Mouse (Mus musculus) bone marrow, adult 2 months (tissue): ENCODE data around the gene Vmn1r82. TPM values are rescaled to one million over a fixed set of nuclear protein-coding genes. Genes with fewer than 3 reads are reported as not detected.

Source experiments
- H3K27ac ChIP-seq: fragments of 200-500 bp; 2 replicates; pipeline ENCODE4 v1.5.1; 2012; ENCODE audit warnings: low read depth, mild to moderate bottlenecking, control low read depth, inconsistent platforms, low read length; ENCODE audit not compliant: control insufficient read depth, poor library complexity, insufficient read depth
- H3K4me1 ChIP-seq: fragments of 200-500 bp; 2 replicates; pipeline ENCODE4 v1.6.1; 2011; ENCODE audit warnings: low read length; ENCODE audit not compliant: control insufficient read depth, insufficient read depth
- H3K4me3 ChIP-seq: fragments of 200-500 bp; replicated peaks from 2 replicates; pipeline ENCODE3; 2011; ENCODE audit warnings: mild to moderate bottlenecking, low read depth, low read length, control low read depth; ENCODE audit not compliant: control insufficient read depth
- CTCF ChIP-seq: fragments of 200-500 bp; IDR thresholded peaks from 2 replicates; pipeline ENCODE4 v1.5.1; 2011; ENCODE audit warnings: low read length, control low read depth; ENCODE audit not compliant: control insufficient read depth, insufficient read depth
- POLR2A ChIP-seq: fragments of 200-500 bp; IDR thresholded peaks from 2 replicates; pipeline ENCODE4 v1.6.1; 2011; ENCODE audit warnings: low read depth, mild to moderate bottlenecking, control low read depth, low read length, borderline replicate concordance; ENCODE audit not compliant: control insufficient read depth
- WGBS: fragments of 180-500 bp; shearing (Covaris S2); methylation state at CpG from one replicate; pipeline ENCODE4 v1.1.7; 2018; 5-methylcytosine and 5-hydroxymethylcytosine counted together
- polyA plus RNA-seq: library from polyadenylated mRNA; stranded (reverse); fragments of >200 nt; gene quantifications from 2 replicates; pipeline ENCODE4 v1.2.4, GENCODE M21; 2011; ENCODE audit warnings: low replicate concordance; ENCODE audit not compliant: missing spikeins, insufficient read depth, insufficient read length

Vmn1r82 gene
- not detected in 2 replicates for polyA plus RNA-seq

DNA sequence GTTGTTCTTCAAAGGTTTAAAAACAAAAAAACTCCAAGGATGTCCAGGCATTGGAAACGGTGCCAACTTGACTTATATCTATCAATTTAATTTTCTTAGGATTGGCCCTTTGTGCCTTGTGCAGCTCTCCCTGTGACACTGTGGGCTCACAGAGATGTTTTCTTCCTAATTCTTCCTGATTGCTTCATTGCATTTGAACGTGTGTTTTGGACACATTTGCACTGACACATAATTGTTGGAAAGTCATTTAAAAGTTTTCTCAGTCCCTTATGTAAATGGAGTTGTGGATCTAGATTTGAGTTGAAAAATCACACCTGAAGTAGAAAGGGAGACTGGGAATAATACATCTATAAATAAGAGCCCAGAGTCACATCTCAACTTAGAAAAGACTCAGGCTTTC is at the start of gene Vmn1r82:
TSS of gene Vmn1r82 (plus strand) at position 301 of the 400 bp plus-strand sequence.
- TF ChIP-seq POLR2A (no peak), CTCF (no peak)

DNA sequence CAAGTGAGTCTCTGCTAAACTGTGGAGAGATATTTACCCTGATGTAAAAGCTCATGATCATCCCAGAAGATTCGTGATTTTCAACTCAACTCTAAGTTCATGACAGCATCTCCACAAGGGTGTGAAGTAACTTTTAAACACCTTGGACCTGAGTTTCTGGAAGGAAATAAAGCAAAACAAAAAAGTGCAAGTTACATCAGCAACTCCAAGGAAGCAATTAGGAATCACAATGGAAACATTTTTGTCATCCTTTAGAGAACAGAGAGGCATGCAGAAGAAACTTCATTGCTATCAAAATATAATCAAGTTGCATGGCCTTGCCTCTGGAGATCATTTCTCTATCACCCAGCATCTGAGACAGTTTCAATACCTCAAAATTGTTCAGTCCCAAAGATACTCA is 32.1 kb upstream of the Vmn1r82 start, which contains the start of gene Vmn1r81:
TSS of gene Vmn1r81 (minus strand) at position 101 of the 400 bp plus-strand sequence.
- no peak for TF ChIP-seq CTCF
- no peak for TF ChIP-seq POLR2A
- WGBS: 68% methylated on average over 1 of the region's 1 CpGs

More for the DNA sequence above, at the start of gene Vmn1r82:
- 52% methylated on average over 2 of the region's 2 CpGs for WGBS
- Histone ChIP-seq H3K4me1 (no peaks in the 10 kb centered on the region), H3K4me3 (no peak within 1 kb of the TSS), H3K27ac (no peak within 1 kb of the TSS)

DNA sequence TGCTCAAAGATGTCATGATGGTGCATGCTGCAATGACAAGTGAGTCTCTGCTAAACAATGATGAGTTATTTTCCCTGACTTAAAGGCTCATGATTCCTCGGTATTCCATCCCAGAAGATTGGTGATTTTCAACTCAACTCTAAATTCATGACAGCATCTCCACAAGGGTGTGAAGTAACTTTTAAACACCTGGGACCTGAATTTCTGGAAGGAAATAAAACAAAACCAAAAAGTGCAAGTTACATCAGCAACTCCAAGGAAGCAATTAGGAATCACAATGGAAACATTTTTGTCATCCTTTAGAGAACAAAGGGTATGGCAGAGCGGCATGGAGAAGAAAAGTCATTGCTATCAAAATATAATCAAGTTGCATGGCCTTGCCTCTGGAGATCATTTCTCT is 29.2 kb downstream of the Vmn1r82 start, which contains the start of gene Vmn1r83:
TSS of gene Vmn1r83 (minus strand) at position 101 of the 400 bp plus-strand sequence.
- H3K4me1 ChIP-seq: no peaks in the 10 kb centered on the region
- no peak within 1 kb of the TSS for H3K27ac ChIP-seq
- no peak within 1 kb of the TSS for H3K4me3 ChIP-seq
- no peak for TF ChIP-seq POLR2A
- TF ChIP-seq CTCF: no peak
- 69% methylated on average over 2 of the region's 2 CpGs for WGBS

More for the DNA sequence above, 32.1 kb upstream of the Vmn1r82 start, which contains the start of gene Vmn1r81:
- Histone ChIP-seq H3K4me3 (no peak within 1 kb of the TSS), H3K27ac (no peak within 1 kb of the TSS), H3K4me1 (no peaks in the 10 kb centered on the region)

Other genes with a start within 250 kb of the Vmn1r82 start
- not detected in 2 replicates for gene Vmn1r78, start 150.2 kb upstream of the Vmn1r82 start, polyA plus RNA-seq
- 0.45 TPM in 1 of 2 replicates, not detected in the other for gene Vmn1r79, start 129.2 kb upstream of the Vmn1r82 start, polyA plus RNA-seq
- 0.68 and 1.3 TPM in 2 replicates for gene Vmn1r80, start 111.1 kb upstream of the Vmn1r82 start, polyA plus RNA-seq
- not detected in 2 replicates for gene Vmn1r81, start 32.2 kb upstream of the Vmn1r82 start, polyA plus RNA-seq
- not detected in 2 replicates for gene Vmn1r83, start 29.1 kb downstream of the Vmn1r82 start, polyA plus RNA-seq
- not detected in 2 replicates for gene Vmn1r84, start 68.8 kb downstream of the Vmn1r82 start, polyA plus RNA-seq
- gene Zfp551, start 122.3 kb downstream of the Vmn1r82 start, polyA plus RNA-seq: not detected in 2 replicates
- gene Zfp606, start 177.9 kb downstream of the Vmn1r82 start, polyA plus RNA-seq: 1.6 and 1.8 TPM in 2 replicates
- not detected in 2 replicates for gene 2900092C05Rik, start 212.1 kb downstream of the Vmn1r82 start, polyA plus RNA-seq